Mouse (Mus musculus) stomach, adult 2 months (tissue): Measurements from ENCODE around the gene Ier3. TPM values are rescaled to one million over a fixed set of nuclear protein-coding genes. Genes with fewer than 3 reads are reported as not detected.

ENCODE experiments used
- polyA plus RNA-seq: library from polyadenylated mRNA; depleted of rRNA; stranded (reverse); fragments of >200 nt; gene quantifications from 2 replicates; pipeline ENCODE4 v1.2.3, GENCODE M21; 2012; rRNA removed

The Ier3 gene
- 23.9 and 30.3 TPM in 2 replicates for polyA plus RNA-seq

GRCm38 (mm10) chr17:35821439-35822430 lies at the start of gene Ier3:
Gene Ier3 (plus strand): TSS chr17:35821684.

GRCm38 (mm10) chr17:35822964-35823937 lies 1.8 kb downstream of the Ier3 start, which contains the start of gene Flot1:
Gene Flot1 (plus strand): TSS chr17:35823230.

GRCm38 (mm10) chr17:35838122-35838544 lies 16.6 kb downstream of the Ier3 start, which contains the start of gene Tubb5:
Gene Tubb5 (minus strand): TSS chr17:35838306.

GRCm38 (mm10) chr17:35841076-35841950 lies 19.8 kb downstream of the Ier3 start, which contains the start of gene Mdc1:
Gene Mdc1 (plus strand): TSS chr17:35841515.

GRCm38 (mm10) chr17:35861198-35861857 lies 39.8 kb downstream of the Ier3 start, which contains the start of gene Nrm:
Gene Nrm (plus strand): TSS chr17:35861318.

GRCm38 (mm10) chr17:35865481-35866280 lies 44.2 kb downstream of the Ier3 start, which contains the start of gene Ppp1r18:
Gene Ppp1r18 (plus strand): TSS chr17:35865593.

Other genes with a start within 250 kb of the Ier3 start
- 5.6 and 7.7 TPM in 2 replicates for gene Sfta2, start 220.1 kb upstream of the Ier3 start, polyA plus RNA-seq
- 0.09 and 0.10 TPM in 2 replicates for gene Gm9573, start 195.0 kb upstream of the Ier3 start, polyA plus RNA-seq
- gene Mucl3, start 178.0 kb upstream of the Ier3 start, polyA plus RNA-seq: 579 and 593 TPM in 2 replicates
- gene Vars2, start 154.1 kb upstream of the Ier3 start, polyA plus RNA-seq: 68.1 and 72.0 TPM in 2 replicates
- 10.7 and 12.3 TPM in 2 replicates for gene Gtf2h4, start 147.9 kb upstream of the Ier3 start, polyA plus RNA-seq
- gene Ddr1, start 117.1 kb upstream of the Ier3 start, polyA plus RNA-seq: 58.9 and 65.6 TPM in 2 replicates
- gene Flot1, start 1.5 kb downstream of the Ier3 start, polyA plus RNA-seq: 22.0 and 23.0 TPM in 2 replicates
- 102 and 111 TPM in 2 replicates for gene Tubb5, start 16.6 kb downstream of the Ier3 start, polyA plus RNA-seq
- 1.1 and 2.2 TPM in 2 replicates for gene Mdc1, start 19.8 kb downstream of the Ier3 start, polyA plus RNA-seq
- 9.1 and 10.5 TPM in 2 replicates for gene Nrm, start 39.6 kb downstream of the Ier3 start, polyA plus RNA-seq
- 12.3 and 16.8 TPM in 2 replicates for gene Ppp1r18, start 43.9 kb downstream of the Ier3 start, polyA plus RNA-seq
- 20.6 and 21.0 TPM in 2 replicates for gene Dhx16, start 58.1 kb downstream of the Ier3 start, polyA plus RNA-seq
- 53.9 and 85.6 TPM in 2 replicates for gene 2310061I04Rik, start 75.7 kb downstream of the Ier3 start, polyA plus RNA-seq
- 22.6 and 22.8 TPM in 2 replicates for gene Atat1, start 88.4 kb downstream of the Ier3 start, polyA plus RNA-seq
- gene Mrps18b, start 94.7 kb downstream of the Ier3 start, polyA plus RNA-seq: 38.4 and 50.2 TPM in 2 replicates
- 13.8 and 14.0 TPM in 2 replicates for gene Ppp1r10, start 94.8 kb downstream of the Ier3 start, polyA plus RNA-seq
- gene Abcf1, start 148.1 kb downstream of the Ier3 start, polyA plus RNA-seq: 39.1 and 41.5 TPM in 2 replicates
- gene Gnl1, start 158.2 kb downstream of the Ier3 start, polyA plus RNA-seq: 9.6 and 12.7 TPM in 2 replicates
- 6.3 and 6.9 TPM in 2 replicates for gene Prr3, start 158.6 kb downstream of the Ier3 start, polyA plus RNA-seq
- gene H2-T24, start 198.9 kb downstream of the Ier3 start, polyA plus RNA-seq: 0.18 and 0.83 TPM in 2 replicates
- 60.2 and 70.8 TPM in 2 replicates for gene H2-T23, start 211.2 kb downstream of the Ier3 start, polyA plus RNA-seq
- 13.8 and 15.3 TPM in 2 replicates for gene H2-T22, start 221.1 kb downstream of the Ier3 start, polyA plus RNA-seq
- gene Gm6034, start 221.3 kb downstream of the Ier3 start, polyA plus RNA-seq: 0.05 and 0.11 TPM in 2 replicates
- 0.05 TPM in 1 of 2 replicates, not detected in the other for gene Gm11127, start 236.7 kb downstream of the Ier3 start, polyA plus RNA-seq